27 mouse cellular contexts compared by ENCODE assay signal in the genomic region with DNA sequence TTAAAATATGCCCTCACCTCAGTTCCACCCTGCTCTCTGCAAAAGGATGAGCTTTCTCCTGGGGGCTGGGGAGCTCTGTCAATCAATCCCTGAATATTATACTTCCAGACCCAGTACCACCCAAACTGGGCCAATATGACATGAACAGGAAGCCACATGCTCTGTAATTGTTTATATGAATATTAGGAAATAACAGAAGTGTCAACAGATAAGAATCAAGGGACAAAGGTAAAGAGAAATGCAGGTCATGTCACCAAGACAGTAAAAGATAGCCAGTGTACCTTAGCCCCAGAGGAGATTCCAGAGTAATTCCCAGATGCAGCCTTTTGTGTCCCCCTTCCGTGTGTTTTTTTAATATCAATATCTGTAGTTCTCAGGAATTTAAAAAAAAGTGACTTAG.
"Had no signal": no experiment of that assay in that cellular context is flagged by ENCODE, and none has a peak within 500 bp of the region (broad histone marks: within the 10 kb centered on the region; RNA-seq: fewer than 3 reads in every experiment).

No protein-coding gene starts in this region.

- H3K4me1 ChIP-seq: embryonic facial prominence, embryonic 10.5 days; embryonic facial prominence, embryonic 12.5 days; embryonic facial prominence, embryonic 13.5 days; embryonic facial prominence, embryonic 15.5 days; forebrain, embryonic 10.5 days; forebrain, embryonic 12.5 days; forebrain, embryonic 13.5 days; forebrain, embryonic 15.5 days had no signal

- H3K27me3 ChIP-seq: embryonic facial prominence, embryonic 12.5 days; embryonic facial prominence, embryonic 13.5 days; embryonic facial prominence, embryonic 15.5 days; forebrain, embryonic 12.5 days; forebrain, embryonic 13.5 days; forebrain, embryonic 15.5 days had no signal

- ATAC-seq: forebrain, embryonic 13.5 days; forebrain, embryonic 14.5 days; forebrain, embryonic 15.5 days; forebrain, embryonic 16.5 days; forebrain, postnatal 0 days had no signal

- H3K36me3 ChIP-seq: embryonic facial prominence, embryonic 10.5 days; embryonic facial prominence, embryonic 12.5 days; embryonic facial prominence, embryonic 13.5 days; embryonic facial prominence, embryonic 15.5 days; forebrain, embryonic 10.5 days; forebrain, embryonic 12.5 days; forebrain, embryonic 15.5 days had no signal

- H3K4me2 ChIP-seq: embryonic facial prominence, embryonic 12.5 days; embryonic facial prominence, embryonic 13.5 days; embryonic facial prominence, embryonic 15.5 days; forebrain, embryonic 12.5 days; forebrain, embryonic 13.5 days; forebrain, embryonic 15.5 days had no signal

- H3K4me3 ChIP-seq: embryonic facial prominence, embryonic 10.5 days; embryonic facial prominence, embryonic 12.5 days; embryonic facial prominence, embryonic 13.5 days; embryonic facial prominence, embryonic 15.5 days; erythroblast, embryonic 14.5 days; forebrain, embryonic 10.5 days; forebrain, embryonic 12.5 days; forebrain, embryonic 13.5 days; forebrain, embryonic 15.5 days; gastrocnemius, adult 2 months; heart, adult 2 months had no signal

- H3K27ac ChIP-seq: embryonic facial prominence, embryonic 10.5 days; embryonic facial prominence, embryonic 12.5 days; embryonic facial prominence, embryonic 13.5 days; embryonic facial prominence, embryonic 15.5 days; forebrain, embryonic 10.5 days; forebrain, embryonic 12.5 days; forebrain, embryonic 13.5 days; forebrain, embryonic 15.5 days; gastrocnemius, adult 2 months had no signal

- H3K9me3 ChIP-seq: embryonic facial prominence, embryonic 10.5 days; embryonic facial prominence, embryonic 12.5 days; embryonic facial prominence, embryonic 13.5 days; embryonic facial prominence, embryonic 15.5 days; forebrain, embryonic 10.5 days; forebrain, embryonic 12.5 days; forebrain, embryonic 13.5 days; forebrain, embryonic 15.5 days had no signal

- H3K9ac ChIP-seq: embryonic facial prominence, embryonic 12.5 days; embryonic facial prominence, embryonic 13.5 days; embryonic facial prominence, embryonic 15.5 days; forebrain, embryonic 12.5 days; forebrain, embryonic 13.5 days; forebrain, embryonic 15.5 days; forebrain, postnatal 0 days had no signal

- DNase-seq: cerebellum, adult 2 months; cerebellum, adult 8-10 months; cerebellum, adult 9-10 months; cerebellum, adult 9-11 months; cerebellum, postnatal 10 days; cerebellum, postnatal 14 days; cerebellum, postnatal 25 days; cerebellum, postnatal 36 days; embryo, embryonic 11 days; forebrain, postnatal 0 days; gastrocnemius, adult 2 months; gastrocnemius, postnatal 10 days; gastrocnemius, postnatal 14 days; gastrocnemius, postnatal 25 days; gastrocnemius, postnatal 36 days; heart, adult 2 months had no signal
